Mouse (Mus musculus) heart, embryonic 14.5 days (tissue): ENCODE results near the gene Aip. TPM values are rescaled to one million over a fixed set of nuclear protein-coding genes. Genes with fewer than 3 reads are reported as not detected.

ENCODE experiments used
- ATAC-seq: fragments of 200-750 bp; cut with Nextera tagmentation; 2 replicates; pipeline ENCODE4 v1.8.0; 2017; ENCODE audit warnings: low read depth, moderate TSS enrichment; ENCODE audit not compliant: insufficient number of reproducible peaks, insufficient read depth, low FRiP score
- H3K27ac ChIP-seq, 2 experiments: fragments of 200-500 bp in 1 of 2; fragments of 300-500 bp in 1 of 2; sonication (generic) in 1 of 2; replicated peaks in 1 of 2; 2 replicates each; pipeline ENCODE4 v1.5.1; 2012 to 2014; ENCODE audit warnings: low read depth in 2 of 2, low read length in 2 of 2, control low read depth in 1 of 2, mild to moderate bottlenecking in 1 of 2, mixed read lengths in 1 of 2; ENCODE audit not compliant: control insufficient read depth in 1 of 2, insufficient read depth in 1 of 2
- H3K27me3 ChIP-seq: fragments of 300-500 bp; sonication (generic); 2 replicates; pipeline ENCODE4 v1.6.1; 2014; ENCODE audit warnings: mild to moderate bottlenecking, low read length, control low read depth; ENCODE audit not compliant: control insufficient read depth, insufficient read depth
- H3K36me3 ChIP-seq: fragments of 300-500 bp; sonication (generic); 2 replicates; pipeline ENCODE4 v1.6.1; 2014; ENCODE audit warnings: mild to moderate bottlenecking, control low read depth, low read length, mixed read lengths; ENCODE audit not compliant: control insufficient read depth, insufficient read depth
- H3K4me1 ChIP-seq, 2 experiments: fragments of 200-500 bp in 1 of 2; fragments of 300-500 bp in 1 of 2; sonication (generic) in 1 of 2; 2 replicates each; pipeline ENCODE4 v1.6.1; 2012 to 2014; ENCODE audit warnings: low read length in 2 of 2, control low read depth in 1 of 2, mixed read lengths in 1 of 2; ENCODE audit not compliant: control insufficient read depth in 2 of 2, insufficient read depth in 2 of 2
- H3K4me2 ChIP-seq: fragments of 300-500 bp; sonication (generic); 2 replicates; pipeline ENCODE4 v1.6.1; 2014; ENCODE audit warnings: mild to moderate bottlenecking, low read length
- H3K4me3 ChIP-seq, 2 experiments: fragments of 200-500 bp in 1 of 2; fragments of 300-500 bp in 1 of 2; sonication (generic) in 1 of 2; 2 replicates each; pipeline ENCODE4 v1.5.1; 2012 to 2014; ENCODE audit warnings: low read length in 2 of 2, mild to moderate bottlenecking in 2 of 2, control low read depth in 1 of 2, low read depth in 1 of 2, moderate library complexity in 1 of 2; ENCODE audit not compliant: control insufficient read depth in 1 of 2, insufficient read depth in 1 of 2
- H3K9ac ChIP-seq: fragments of 300-500 bp; sonication (generic); 2 replicates; pipeline ENCODE4 v1.6.1; 2014; ENCODE audit warnings: mild to moderate bottlenecking, low read length
- H3K9me3 ChIP-seq: fragments of 300-500 bp; sonication (generic); 2 replicates; pipeline ENCODE4 v1.6.1; 2016; ENCODE audit warnings: low read length, control low read depth; ENCODE audit not compliant: control insufficient read depth
- WGBS: fragments of 180-500 bp; shearing (Covaris S2); extraction: QIAGEN DNeasy Blood & Tissue Kit; methylation state at CpG from one replicate; pipeline ENCODE4 v1.1.7; 2014; 5-methylcytosine and 5-hydroxymethylcytosine counted together
- polyA plus RNA-seq: library from polyadenylated mRNA; unstranded; fragments of >200 nt; fragmentation: Nextera tagmentation; extraction: Ambion mirVana; gene quantifications from 2 replicates; pipeline ENCODE4 v1.2.1, GENCODE M21; 2014

Gene Aip
- polyA plus RNA-seq, 1 experiment from 2014 or later, result 100 TPM

GRCm38 (mm10) chr19:4150567-4151487, 25.2 kb upstream of the Aip start:
- Histone ChIP-seq H3K9me3 (no peaks in the 10 kb centered on the region; the same call in 1 of the 2 replicates), H3K4me2 (no peak overlapping the region), H3K36me3 (peaks cover 54% of the 10 kb centered on the region), H3K4me1 (peaks cover 11 to 26% of the 10 kb centered on the region in 2 experiments), H3K9ac (no peak overlapping the region), H3K27ac (no peak overlapping the region), H3K4me3 (no peak overlapping the region), H3K27me3 (no peaks in the 10 kb centered on the region)
- no peak for ATAC-seq
- 90% methylated on average over 22 of the region's 22 CpGs for WGBS

GRCm38 (mm10) chr19:4149764-4150461, 24.3 kb upstream of the Aip start:
- peaks cover 46% of the 10 kb centered on the region for H3K36me3 ChIP-seq
- peak overlapping the region; percentile 96 for H3K9ac ChIP-seq
- peak overlapping the region; percentile 73 for H3K4me2 ChIP-seq
- H3K4me1 ChIP-seq, result peaks cover 11 to 26% of the 10 kb centered on the region in 2 experiments
- no peaks in the 10 kb centered on the region; the same call in 1 of the 2 replicates for H3K9me3 ChIP-seq
- H3K27me3 ChIP-seq, result no peaks in the 10 kb centered on the region
- H3K4me3 ChIP-seq, result peak overlapping the region in 1 of 2 experiments; percentile 93; a peak in 2 of 4 replicates
- ATAC-seq, result no peak
- H3K27ac ChIP-seq, result no peak overlapping the region
- WGBS, result 93% methylated on average over 17 of the region's 17 CpGs

- Histone ChIP-seq H3K9me3 (no peaks in the 10 kb centered on the region; the same call in 1 of the 2 replicates), H3K4me3 (peak overlapping the region; percentile 69 to 93), H3K27ac (peak overlapping the region in 1 of 2 experiments; percentile 82; a peak in 1 of 4 replicates), H3K9ac (peak overlapping the region; percentile 96), H3K4me2 (peak overlapping the region; percentile 73), H3K36me3 (peaks cover 46% of the 10 kb centered on the region), H3K4me1 (peaks cover 11 to 26% of the 10 kb centered on the region in 2 experiments), H3K27me3 (no peaks in the 10 kb centered on the region)
- no peak for ATAC-seq
- WGBS, result 76% methylated on average over 11 of the region's 11 CpGs
Measured at GRCm38 (mm10) chr19:4149283-4149682, 23.6 kb upstream of the Aip start.

- Histone ChIP-seq H3K27ac (peak overlapping the region in 1 of 2 experiments; percentile 82; a peak in 3 of 4 replicates), H3K4me3 (peak overlapping the region; percentile 69 to 93), H3K36me3 (peaks cover 41% of the 10 kb centered on the region), H3K27me3 (no peaks in the 10 kb centered on the region), H3K9me3 (no peaks in the 10 kb centered on the region; the same call in 1 of the 2 replicates), H3K4me1 (peaks cover 11 to 26% of the 10 kb centered on the region in 2 experiments), H3K4me2 (peak overlapping the region; percentile 73), H3K9ac (peak overlapping the region; percentile 96)
- WGBS, result 3% methylated on average over 7 of the region's 8 CpGs
- ATAC-seq, result no peak
Measured at GRCm38 (mm10) chr19:4148819-4149218, 23.2 kb upstream of the Aip start.

GRCm38 (mm10) chr19:4148491-4148806, 22.8 kb upstream of the Aip start, which contains the start of gene Coro1b:
Coro1b (plus strand) TSS chr19:4148619.
- H3K4me2 ChIP-seq, result peak within 1 kb of the TSS; percentile 73
- 2% methylated on average over 30 of the region's 33 CpGs for WGBS
- peaks cover 11 to 26% of the 10 kb centered on the region in 2 experiments for H3K4me1 ChIP-seq
- peak within 1 kb of the TSS; percentile 96 for H3K9ac ChIP-seq
- H3K4me3 ChIP-seq, result peak within 1 kb of the TSS; percentile 69 to 93
- H3K27ac ChIP-seq, result peak within 1 kb of the TSS in 1 of 2 experiments; percentile 82; a peak in 3 of 4 replicates
- H3K36me3 ChIP-seq, result peaks cover 38% of the 10 kb centered on the region
- no peaks in the 10 kb centered on the region for H3K27me3 ChIP-seq
- ATAC-seq, result peak; percentile 93
- H3K9me3 ChIP-seq, result no peaks in the 10 kb centered on the region; the same call in 1 of the 2 replicates

- WGBS, result 41% methylated on average over 9 of the region's 9 CpGs
- Histone ChIP-seq H3K4me2 (peak overlapping the region; percentile 73), H3K27me3 (no peaks in the 10 kb centered on the region), H3K4me3 (peak overlapping the region; percentile 69 to 93), H3K9ac (peak overlapping the region; percentile 96), H3K36me3 (peaks cover 33% of the 10 kb centered on the region), H3K27ac (no peak overlapping the region), H3K4me1 (peaks cover 11 to 26% of the 10 kb centered on the region in 2 experiments), H3K9me3 (no peaks in the 10 kb centered on the region; the same call in 1 of the 2 replicates)
- no peak for ATAC-seq
Measured at GRCm38 (mm10) chr19:4147782-4148490, 22.3 kb upstream of the Aip start.

GRCm38 (mm10) chr19:4147022-4147405, 21.4 kb upstream of the Aip start:
- Histone ChIP-seq H3K9ac (no peak overlapping the region), H3K9me3 (no peaks in the 10 kb centered on the region; the same call in 1 of the 2 replicates), H3K27me3 (no peaks in the 10 kb centered on the region), H3K36me3 (peaks cover 24% of the 10 kb centered on the region), H3K27ac (no peak overlapping the region), H3K4me1 (peaks cover 11 to 25% of the 10 kb centered on the region in 2 experiments), H3K4me2 (no peak overlapping the region), H3K4me3 (no peak overlapping the region)
- no peak for ATAC-seq
- 44% methylated on average over 3 of the region's 3 CpGs for WGBS
